Mouse (Mus musculus) heart, embryonic 16.5 days (tissue): ENCODE measurements around the gene Zfand4. TPM values are rescaled to one million over a fixed set of nuclear protein-coding genes. Genes with fewer than 3 reads are reported as not detected.

Experiments
- ATAC-seq: fragments of 200-750 bp; cut with Nextera tagmentation; replicated peaks from 2 replicates; pipeline ENCODE4 v1.8.0; 2017; ENCODE audit warnings: moderate number of reproducible peaks; ENCODE audit not compliant: insufficient read depth, low FRiP score; ENCODE audit errors: extremely low read depth
- H3K27ac ChIP-seq: fragments of 300-500 bp; sonication (generic); 2 replicates; pipeline ENCODE4 v1.5.1; 2014; ENCODE audit warnings: mild to moderate bottlenecking, low read length, control low read depth, moderate library complexity
- H3K27me3 ChIP-seq: fragments of 300-500 bp; sonication (generic); 2 replicates; pipeline ENCODE4 v1.6.1; 2014; ENCODE audit warnings: low read length, mixed read lengths; ENCODE audit not compliant: control insufficient read depth, insufficient read depth
- H3K36me3 ChIP-seq: fragments of 300-500 bp; sonication (generic); 2 replicates; pipeline ENCODE4 v1.6.1; 2014; ENCODE audit not compliant: control insufficient read depth, insufficient read depth
- H3K4me1 ChIP-seq: fragments of 300-500 bp; sonication (generic); 2 replicates; pipeline ENCODE4 v1.6.1; 2014; ENCODE audit warnings: low read length, mixed read lengths; ENCODE audit not compliant: control insufficient read depth, insufficient read depth
- H3K4me2 ChIP-seq: fragments of 300-500 bp; sonication (generic); 2 replicates; pipeline ENCODE4 v1.6.1; 2014; ENCODE audit warnings: low read depth, mild to moderate bottlenecking, control low read depth, low read length
- H3K4me3 ChIP-seq: fragments of 300-500 bp; sonication (generic); 2 replicates; pipeline ENCODE4 v1.5.1; 2014; ENCODE audit warnings: mild to moderate bottlenecking, control low read depth, low read length
- H3K9ac ChIP-seq: fragments of 300-500 bp; sonication (generic); 2 replicates; pipeline ENCODE4 v1.6.1; 2014; ENCODE audit warnings: low read length, control low read depth
- H3K9me3 ChIP-seq: fragments of 300-500 bp; sonication (generic); replicated peaks from 2 replicates; pipeline ENCODE4 v1.6.1; 2016; ENCODE audit warnings: low read length; ENCODE audit not compliant: control insufficient read depth
- WGBS: fragments of 180-500 bp; shearing (Covaris S2); extraction: QIAGEN DNeasy Blood & Tissue Kit; methylation state at CpG from one replicate; pipeline ENCODE4 v1.1.7; 2014; 5-methylcytosine and 5-hydroxymethylcytosine counted together
- polyA plus RNA-seq: library from polyadenylated mRNA; unstranded; fragments of >200 nt; fragmentation: Nextera tagmentation; extraction: Ambion mirVana; gene quantifications from 2 replicates; pipeline ENCODE4 v1.2.1, GENCODE M21; 2015

Zfand4 gene
- polyA plus RNA-seq, 1 experiment from 2014 or later: 3.1 TPM

DNA sequence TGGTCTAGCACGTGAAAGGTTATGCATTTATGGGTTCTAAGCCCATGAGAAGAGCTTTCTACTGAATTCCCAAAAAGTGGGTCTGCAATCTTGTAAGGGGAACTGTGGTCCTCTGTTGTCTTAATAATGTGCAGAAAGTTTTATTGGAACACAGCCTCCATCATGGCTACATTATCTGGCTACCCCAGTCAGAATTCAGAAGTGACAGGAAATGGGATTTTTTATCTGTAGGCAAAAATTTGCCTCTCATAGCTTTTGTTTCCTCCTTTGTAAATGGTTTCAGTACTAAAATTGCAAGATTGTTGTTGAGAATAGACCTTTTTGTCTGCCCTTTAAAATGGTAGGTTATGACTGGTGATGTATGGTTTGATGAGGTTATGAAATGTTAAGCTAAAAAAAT lies 1.2 kb upstream of the Zfand4 start:
- 83% methylated on average over 1 of the region's 1 CpGs for WGBS
- no peak overlapping the region for H3K9ac ChIP-seq
- H3K9me3 ChIP-seq: no peaks in the 10 kb centered on the region
- H3K4me2 ChIP-seq: no peak overlapping the region
- H3K27me3 ChIP-seq: no peaks in the 10 kb centered on the region
- peaks cover 15% of the 10 kb centered on the region; the same call in 1 of the 2 replicates for H3K36me3 ChIP-seq
- 0 out of 2 replicates have a peak, but pooled peaks cover 3% of the 10 kb centered on the region for H3K4me1 ChIP-seq
- no peak overlapping the region for H3K4me3 ChIP-seq
- H3K27ac ChIP-seq: no peak overlapping the region
- no peak for ATAC-seq

DNA sequence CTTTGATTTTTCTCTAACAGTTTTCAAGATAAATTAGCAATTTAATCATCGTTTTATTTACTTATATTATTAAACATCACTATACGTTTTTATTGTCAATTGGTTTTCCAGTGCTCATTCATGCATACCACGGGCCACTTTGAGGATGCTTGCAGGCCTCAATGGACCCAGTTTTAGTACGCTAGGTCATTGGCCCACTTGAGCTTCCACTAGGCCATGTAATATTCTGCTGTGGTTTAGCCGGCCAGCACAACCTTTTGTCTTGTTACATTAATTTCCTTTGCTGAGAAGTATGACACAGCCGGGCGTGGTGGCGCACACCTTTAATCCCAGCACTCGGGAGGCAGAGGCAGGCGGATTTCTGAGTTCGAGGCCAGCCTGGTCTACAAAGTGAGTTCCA lies 814 bp downstream of the Zfand4 start:
- 89% methylated on average over 11 of the region's 11 CpGs for WGBS
- ATAC-seq: no peak
- H3K4me3 ChIP-seq: peak overlapping the region; percentile 78
- 0 out of 2 replicates have a peak, but pooled peaks cover 3% of the 10 kb centered on the region for H3K4me1 ChIP-seq
- H3K36me3 ChIP-seq: peaks cover 9% of the 10 kb centered on the region; the same call in 1 of the 2 replicates
- no peak overlapping the region for H3K9ac ChIP-seq
- H3K9me3 ChIP-seq: no peaks in the 10 kb centered on the region
- H3K27ac ChIP-seq: no peak overlapping the region
- H3K27me3 ChIP-seq: no peaks in the 10 kb centered on the region
- peak overlapping the region; percentile 95 for H3K4me2 ChIP-seq

DNA sequence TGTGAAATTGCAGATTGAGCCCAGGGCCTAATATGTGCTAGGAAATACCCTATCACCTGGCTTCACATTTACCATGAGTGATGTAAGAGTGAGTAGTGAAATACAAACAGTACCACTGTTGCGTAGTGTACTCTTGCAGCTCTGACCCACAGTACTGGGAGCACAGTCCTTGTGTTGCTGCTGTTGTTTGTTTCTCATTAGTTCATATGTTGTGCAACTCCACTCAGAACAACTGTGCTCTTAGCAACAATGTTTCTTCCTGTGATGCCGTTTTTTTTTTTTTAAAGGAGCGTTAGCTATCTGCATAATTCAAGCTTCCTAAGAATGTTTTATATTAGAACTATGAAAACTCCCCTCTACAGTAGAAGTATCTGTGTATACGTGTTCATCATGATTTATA lies 1.6 kb downstream of the Zfand4 start:
- Histone ChIP-seq H3K9ac (no peak overlapping the region), H3K27ac (no peak overlapping the region), H3K36me3 (peaks cover 7% of the 10 kb centered on the region; the same call in 1 of the 2 replicates), H3K4me3 (no peak overlapping the region), H3K9me3 (no peaks in the 10 kb centered on the region), H3K4me2 (no peak overlapping the region), H3K4me1 (0 out of 2 replicates have a peak, but pooled peaks cover 3% of the 10 kb centered on the region), H3K27me3 (no peaks in the 10 kb centered on the region)
- WGBS: 77% methylated on average over 4 of the region's 4 CpGs
- no peak for ATAC-seq

DNA sequence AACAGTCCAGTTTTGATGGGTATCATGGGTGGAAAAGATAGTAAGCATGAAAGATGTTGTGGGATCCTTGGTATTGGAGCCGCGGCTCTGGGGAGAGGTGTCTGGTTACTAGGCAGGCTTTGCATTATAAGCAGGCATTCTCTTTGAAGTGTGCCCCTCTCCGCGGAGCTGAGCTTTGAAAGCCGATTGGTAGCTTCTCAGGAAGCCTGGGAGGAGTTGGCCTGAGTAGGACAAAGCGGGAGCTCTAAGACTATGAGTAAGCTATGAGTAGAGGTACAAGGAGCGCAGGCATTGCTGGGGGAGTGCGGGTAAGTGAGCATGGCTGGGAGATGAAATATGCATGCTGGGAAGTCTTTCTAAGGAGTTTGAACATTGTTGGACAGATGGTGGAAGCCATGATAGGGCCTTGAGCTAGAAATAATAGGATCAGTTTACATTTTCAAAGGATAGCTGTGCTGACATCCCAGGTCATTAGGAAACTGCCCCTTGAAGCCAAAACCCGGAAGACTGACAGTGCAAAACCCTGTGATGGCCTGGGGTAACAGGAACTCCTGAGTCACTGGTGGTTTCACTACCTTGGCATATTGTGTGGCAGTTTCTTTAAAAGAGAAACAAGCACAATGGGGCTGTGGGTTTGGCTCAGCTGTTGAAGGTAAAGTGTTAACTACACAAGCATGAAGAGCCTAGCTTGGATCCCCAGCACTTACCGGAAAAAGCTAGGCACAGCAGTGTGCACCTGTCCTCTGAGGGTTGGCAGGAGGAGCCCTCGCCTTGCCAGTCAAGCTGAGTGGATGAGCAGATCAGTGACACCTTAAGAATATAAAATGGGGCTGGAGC lies 2.5 kb downstream of the Zfand4 start:
- H3K36me3 ChIP-seq: peaks cover 7% of the 10 kb centered on the region; the same call in 1 of the 2 replicates
- WGBS: 23% methylated on average over 11 of the region's 11 CpGs
- peak; percentile 10; the same call in 1 of the 2 replicates for ATAC-seq
- H3K4me2 ChIP-seq: peak overlapping the region; percentile 42; the same call in 1 of the 2 replicates
- H3K4me3 ChIP-seq: no peak overlapping the region
- H3K4me1 ChIP-seq: 0 out of 2 replicates have a peak, but pooled peaks cover 3% of the 10 kb centered on the region
- H3K9ac ChIP-seq: no peak overlapping the region
- H3K9me3 ChIP-seq: no peaks in the 10 kb centered on the region
- H3K27ac ChIP-seq: no peak overlapping the region
- no peaks in the 10 kb centered on the region for H3K27me3 ChIP-seq

DNA sequence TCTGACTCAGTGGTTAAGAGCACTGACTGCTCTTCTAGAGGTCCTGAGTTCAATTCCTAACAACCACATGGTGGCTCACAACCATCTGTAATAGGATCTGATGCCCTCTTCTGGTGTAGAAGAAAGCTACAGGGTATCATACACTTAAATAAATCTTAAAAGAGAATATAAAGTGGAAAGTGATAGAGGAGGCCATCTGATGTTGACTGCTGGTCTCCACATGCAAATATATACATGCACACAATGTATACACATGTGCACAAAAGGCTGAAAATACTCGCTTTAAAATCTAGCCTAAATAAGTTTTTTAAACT lies 3.0 kb downstream of the Zfand4 start:
- WGBS: 83% methylated on average over 1 of the region's 1 CpGs
- 0 out of 2 replicates have a peak, but pooled peaks cover 5% of the 10 kb centered on the region for H3K36me3 ChIP-seq
- H3K4me1 ChIP-seq: 0 out of 2 replicates have a peak, but pooled peaks cover 3% of the 10 kb centered on the region
- no peaks in the 10 kb centered on the region for H3K27me3 ChIP-seq
- no peaks in the 10 kb centered on the region for H3K9me3 ChIP-seq
- H3K4me3 ChIP-seq: no peak overlapping the region
- no peak overlapping the region for H3K4me2 ChIP-seq
- no peak overlapping the region for H3K27ac ChIP-seq
- ATAC-seq: no peak
- H3K9ac ChIP-seq: no peak overlapping the region

DNA sequence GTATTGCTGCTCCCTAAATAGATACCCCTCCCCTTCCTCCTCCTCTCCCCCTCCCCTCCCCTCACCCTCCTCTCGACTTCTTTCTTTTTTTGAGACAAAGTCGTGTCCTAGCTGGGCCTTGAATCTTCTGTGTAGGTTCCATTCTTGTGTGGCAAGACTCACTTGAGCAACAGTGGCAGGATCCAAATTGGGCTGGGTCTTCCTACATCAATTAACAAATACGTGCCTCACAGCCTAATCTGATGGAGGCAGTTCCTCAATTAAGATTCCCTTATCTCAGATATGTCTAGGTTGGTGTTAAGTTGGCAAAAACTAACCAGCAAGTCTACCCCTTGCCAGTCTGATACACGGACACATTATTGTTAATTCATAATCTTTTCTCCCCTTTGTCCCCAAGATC lies 11.7 kb downstream of the Zfand4 start:
- ATAC-seq: no peak
- H3K36me3 ChIP-seq: no peaks in the 10 kb centered on the region
- H3K4me1 ChIP-seq: no peaks in the 10 kb centered on the region
- H3K9me3 ChIP-seq: no peaks in the 10 kb centered on the region
- H3K4me3 ChIP-seq: no peak overlapping the region
- H3K9ac ChIP-seq: no peak overlapping the region
- no peaks in the 10 kb centered on the region for H3K27me3 ChIP-seq
- no peak overlapping the region for H3K4me2 ChIP-seq
- H3K27ac ChIP-seq: no peak overlapping the region
- 63% methylated on average over 4 of the region's 4 CpGs for WGBS

DNA sequence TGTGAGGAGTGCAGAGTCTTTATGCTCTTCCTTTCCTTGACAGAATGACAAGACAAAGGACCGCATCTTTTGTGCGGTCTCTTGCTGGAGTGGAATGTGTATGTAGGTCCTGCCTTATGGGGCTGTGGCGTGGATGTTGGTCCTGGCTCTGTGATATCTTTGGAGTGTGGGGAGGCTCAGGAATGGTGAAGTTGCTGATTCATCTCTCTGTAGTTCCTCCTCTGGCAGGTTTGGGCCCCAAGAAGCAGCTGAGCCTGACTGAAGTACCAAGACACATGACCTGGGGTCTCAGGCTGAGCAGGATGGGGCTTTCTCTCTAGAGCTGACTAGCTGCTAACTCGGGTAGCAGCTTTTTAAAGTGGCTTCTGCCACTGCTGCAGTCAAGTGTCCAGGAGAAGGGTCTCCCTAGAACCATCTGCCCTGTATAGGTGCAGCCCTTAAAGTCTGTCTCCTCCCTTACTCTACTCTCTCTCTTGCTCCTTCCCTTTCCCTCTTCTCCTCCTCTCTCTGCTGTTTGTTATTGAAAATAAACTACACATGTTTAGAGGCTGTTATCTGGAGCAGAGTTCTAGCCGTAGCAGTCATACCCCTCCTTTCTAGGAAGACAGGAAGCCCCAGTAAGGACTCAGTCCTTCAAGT lies 14.8 kb downstream of the Zfand4 start:
- no peaks in the 10 kb centered on the region for H3K4me1 ChIP-seq
- no peak overlapping the region for H3K27ac ChIP-seq
- H3K36me3 ChIP-seq: no peaks in the 10 kb centered on the region
- no peak overlapping the region for H3K4me2 ChIP-seq
- no peak overlapping the region for H3K9ac ChIP-seq
- H3K4me3 ChIP-seq: no peak overlapping the region
- H3K9me3 ChIP-seq: no peaks in the 10 kb centered on the region
- 66% methylated on average over 5 of the region's 5 CpGs for WGBS
- ATAC-seq: no peak
- no peaks in the 10 kb centered on the region for H3K27me3 ChIP-seq

DNA sequence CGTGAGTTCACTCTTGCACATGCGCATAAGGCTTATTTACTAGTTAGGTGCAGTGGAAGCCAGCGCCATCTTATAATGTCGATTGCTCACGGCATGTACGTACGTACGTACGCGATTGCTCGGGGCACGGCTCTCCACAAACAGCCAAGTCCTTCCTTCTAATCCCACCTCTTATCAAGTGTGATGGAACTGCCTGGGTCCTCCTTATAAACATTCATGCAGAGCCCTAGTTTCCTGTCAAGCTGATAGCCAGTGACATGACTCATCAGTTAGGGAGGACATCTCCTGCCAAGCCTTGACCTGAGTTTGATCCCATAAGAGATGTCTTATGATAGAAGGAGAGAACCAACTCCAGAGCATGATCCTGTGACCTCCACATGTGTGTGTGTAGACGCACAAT lies 17.0 kb downstream of the Zfand4 start:
- H3K36me3 ChIP-seq: no peaks in the 10 kb centered on the region
- no peak overlapping the region for H3K27ac ChIP-seq
- H3K4me1 ChIP-seq: no peaks in the 10 kb centered on the region
- H3K27me3 ChIP-seq: no peaks in the 10 kb centered on the region
- no peak for ATAC-seq
- H3K4me2 ChIP-seq: no peak overlapping the region
- no peaks in the 10 kb centered on the region for H3K9me3 ChIP-seq
- no peak overlapping the region for H3K9ac ChIP-seq
- no peak overlapping the region for H3K4me3 ChIP-seq
- WGBS: 87% methylated on average over 13 of the region's 13 CpGs

DNA sequence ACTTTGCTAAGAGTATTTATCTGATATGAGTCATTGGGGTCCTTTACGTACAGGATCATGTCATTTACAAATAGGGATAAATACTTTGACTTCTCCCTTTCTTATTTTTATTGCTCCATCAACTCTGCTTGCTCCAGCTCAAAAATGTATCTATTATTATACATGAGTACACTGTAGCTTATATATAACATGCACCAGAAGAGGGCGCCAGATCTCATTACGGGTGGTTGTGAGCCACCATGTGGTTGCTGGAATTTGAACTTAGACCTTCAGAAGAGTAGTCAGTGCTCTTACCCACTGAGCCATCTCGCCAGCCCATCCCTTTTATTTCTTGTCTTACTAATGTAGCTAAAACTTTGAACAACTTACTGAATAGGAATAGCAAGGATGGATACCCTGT lies 18.5 kb downstream of the Zfand4 start:
- WGBS: 52% methylated on average over 4 of the region's 4 CpGs
- no peak for ATAC-seq
- H3K4me2 ChIP-seq: no peak overlapping the region

More for the DNA sequence above, 18.5 kb downstream of the Zfand4 start:
- Histone ChIP-seq H3K27ac (no peak overlapping the region), H3K4me1 (no peaks in the 10 kb centered on the region), H3K9ac (no peak overlapping the region), H3K36me3 (no peaks in the 10 kb centered on the region), H3K9me3 (no peaks in the 10 kb centered on the region), H3K4me3 (no peak overlapping the region), H3K27me3 (no peaks in the 10 kb centered on the region)
